Mouse (Mus musculus) heart, adult 2 months (tissue): ENCODE data around the gene Rspo4.

ENCODE experiments used
- CTCF ChIP-seq: fragments of 200-600 bp; IDR thresholded peaks from 2 replicates; pipeline ENCODE4 v1.8.1; 2022; ENCODE audit warnings: antibody characterized with exemption, mild to moderate bottlenecking, moderate library complexity
- EP300 ChIP-seq: fragments of 200-500 bp; IDR thresholded peaks from 2 replicates; pipeline ENCODE4 v1.6.1; 2011; ENCODE audit warnings: low read depth, low read length, control low read depth; ENCODE audit not compliant: insufficient read depth
- POLR2A ChIP-seq: fragments of 200-500 bp; IDR thresholded peaks from 2 replicates; pipeline ENCODE4 v1.6.1; 2011; ENCODE audit warnings: mild to moderate bottlenecking, low read depth, low read length, control low read depth; ENCODE audit not compliant: insufficient read depth

GRCm38 (mm10) chr2:151815586-151815985 is 27.1 kb upstream of the Rspo4 start:
- no peak for TF ChIP-seq CTCF
- no peak for TF ChIP-seq POLR2A
- TF ChIP-seq EP300 = no peak
